Mouse (Mus musculus) lung, postnatal 10 days (tissue): ENCODE results near the gene Fkbp8.
A peak's percentile ranks its signal among the peaks of the same experiment; 100 is the strongest.
"Not testable (repeated sequence)": the region's sequence is repeated elsewhere in the genome, so short reads cannot be mapped to it uniquely, and the experiment has no call there.

Source experiments
- DNase-seq: peaks from one replicate; pipeline ENCODE4 v3.0.0; 2021

Fkbp8 gene

DNA sequence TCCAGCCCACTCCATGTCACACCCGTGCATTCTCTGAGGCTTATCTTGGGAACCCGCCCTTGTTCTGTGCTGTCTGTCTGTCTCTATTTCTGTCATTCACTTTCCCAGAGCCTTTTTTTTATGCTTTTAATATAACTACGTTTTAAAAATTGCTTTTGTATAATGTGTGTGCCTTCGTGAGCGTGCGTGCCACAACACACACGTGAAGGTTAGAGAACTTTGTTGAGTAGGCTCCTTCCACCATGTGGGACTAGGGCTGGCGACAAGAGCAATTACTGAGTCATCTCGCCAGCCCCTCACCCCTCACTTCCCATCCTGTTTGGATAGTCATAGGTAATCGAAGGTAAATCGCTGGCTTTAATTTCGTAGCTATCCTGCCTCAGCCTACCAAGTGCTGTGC lies 25.0 kb upstream of the Fkbp8 start:
- no peak for DNase-seq

DNA sequence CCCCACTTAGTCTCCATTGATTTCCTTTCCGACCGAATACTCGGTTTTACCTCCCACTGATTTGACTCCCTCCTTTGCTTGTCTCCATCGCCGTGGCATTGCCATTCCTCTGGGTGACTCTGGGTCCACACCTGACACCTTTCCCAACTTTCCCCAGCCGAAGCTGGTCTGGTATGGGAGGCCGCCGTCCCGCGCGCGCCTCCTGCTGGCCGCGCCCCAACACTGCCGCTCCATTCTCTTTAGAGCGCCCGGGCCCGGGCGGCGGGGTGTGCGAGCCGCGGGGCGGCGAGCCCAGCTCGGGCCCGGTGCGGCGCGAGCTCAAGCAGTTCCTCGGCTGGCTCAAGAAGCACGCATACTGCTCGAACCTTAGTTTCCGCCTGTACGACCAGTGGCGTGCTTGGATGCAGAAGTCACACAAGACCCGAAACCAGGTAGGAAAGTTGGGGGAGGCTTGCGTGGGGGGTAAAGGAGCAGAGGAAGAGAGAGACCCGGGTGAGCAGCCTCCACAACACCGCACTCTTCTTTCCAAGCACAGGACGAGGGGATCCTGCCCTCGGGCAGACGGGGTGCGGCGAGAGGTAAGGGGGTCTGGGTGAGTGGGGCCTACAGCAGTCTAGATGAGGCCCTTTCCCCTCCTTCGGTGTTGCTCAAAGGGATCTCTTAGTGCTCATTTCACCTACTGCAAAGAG lies 24.3 kb upstream of the Fkbp8 start:
- peak; percentile 78 for DNase-seq

DNA sequence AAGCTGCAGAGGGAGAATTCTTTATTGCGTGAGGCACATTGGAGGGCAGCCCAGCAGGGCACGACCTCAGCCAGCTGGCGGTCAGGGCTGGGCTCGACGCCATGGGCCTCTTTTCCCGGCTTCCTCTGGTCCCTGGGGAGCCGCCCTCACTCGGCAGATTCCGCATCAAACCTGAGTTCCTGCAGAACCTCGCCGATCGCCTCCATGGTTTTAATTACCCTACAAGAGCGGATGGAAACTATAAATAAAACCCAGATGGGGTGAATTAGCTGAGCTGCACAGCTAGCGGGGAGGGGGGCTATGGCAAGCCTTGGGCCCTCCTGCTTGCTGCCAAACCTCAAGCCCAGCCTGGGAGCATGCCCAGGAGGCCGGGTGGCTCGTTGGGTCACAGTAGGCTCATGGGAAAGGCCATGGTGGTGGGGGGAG lies 23.2 kb upstream of the Fkbp8 start:
- DNase-seq: peak; percentile 85

DNA sequence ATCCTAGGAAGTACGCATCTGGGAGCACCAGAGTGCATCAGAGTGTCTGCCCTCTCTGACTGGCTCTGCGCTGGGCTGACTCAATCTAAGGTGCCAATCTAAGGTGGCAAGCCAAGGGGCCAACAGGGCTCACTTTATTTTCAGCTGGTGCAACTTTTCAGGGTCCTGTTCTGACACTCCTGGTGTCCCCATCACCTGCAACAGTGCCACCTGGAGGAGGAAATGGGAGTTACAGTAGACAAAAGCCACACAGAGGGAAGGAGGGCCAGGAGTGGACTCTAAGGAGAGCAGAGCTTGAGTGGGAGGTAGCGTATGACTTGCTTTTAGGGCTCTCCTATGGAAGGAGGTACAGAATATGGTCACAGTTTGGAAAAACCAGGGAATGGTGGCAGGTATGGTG lies 22.7 kb upstream of the Fkbp8 start:
- DNase-seq: peak; percentile 88

DNA sequence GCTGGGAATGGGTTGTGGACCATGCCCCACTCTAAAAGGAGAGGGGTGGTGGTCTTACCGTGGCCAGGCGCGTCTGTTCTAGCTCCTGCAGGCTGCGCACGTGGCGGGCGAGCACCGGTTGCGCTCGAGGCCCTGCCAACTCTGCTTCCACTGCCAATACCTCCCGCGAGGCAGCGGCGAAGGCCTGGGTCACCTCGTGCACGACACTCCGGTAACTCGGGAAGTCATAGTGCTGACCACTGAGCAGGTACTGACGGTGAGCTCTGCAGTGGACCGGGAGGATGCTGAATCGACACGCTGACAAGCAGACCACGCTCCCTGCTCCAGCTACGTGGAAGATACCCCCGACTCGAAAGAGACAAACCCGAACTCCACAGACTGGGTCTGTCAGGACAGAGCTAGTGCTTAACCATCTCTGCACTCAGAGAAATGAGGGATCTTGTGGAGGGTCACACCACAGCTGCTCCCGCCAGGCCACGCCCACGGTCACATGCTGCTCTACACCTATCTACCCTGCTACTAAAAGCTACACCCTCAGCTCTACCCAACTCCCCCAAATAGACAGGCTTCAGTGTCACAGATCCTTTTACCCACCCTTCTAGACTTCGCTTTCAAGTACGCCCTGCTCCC lies 21.7 kb upstream of the Fkbp8 start:
- no peak for DNase-seq

DNA sequence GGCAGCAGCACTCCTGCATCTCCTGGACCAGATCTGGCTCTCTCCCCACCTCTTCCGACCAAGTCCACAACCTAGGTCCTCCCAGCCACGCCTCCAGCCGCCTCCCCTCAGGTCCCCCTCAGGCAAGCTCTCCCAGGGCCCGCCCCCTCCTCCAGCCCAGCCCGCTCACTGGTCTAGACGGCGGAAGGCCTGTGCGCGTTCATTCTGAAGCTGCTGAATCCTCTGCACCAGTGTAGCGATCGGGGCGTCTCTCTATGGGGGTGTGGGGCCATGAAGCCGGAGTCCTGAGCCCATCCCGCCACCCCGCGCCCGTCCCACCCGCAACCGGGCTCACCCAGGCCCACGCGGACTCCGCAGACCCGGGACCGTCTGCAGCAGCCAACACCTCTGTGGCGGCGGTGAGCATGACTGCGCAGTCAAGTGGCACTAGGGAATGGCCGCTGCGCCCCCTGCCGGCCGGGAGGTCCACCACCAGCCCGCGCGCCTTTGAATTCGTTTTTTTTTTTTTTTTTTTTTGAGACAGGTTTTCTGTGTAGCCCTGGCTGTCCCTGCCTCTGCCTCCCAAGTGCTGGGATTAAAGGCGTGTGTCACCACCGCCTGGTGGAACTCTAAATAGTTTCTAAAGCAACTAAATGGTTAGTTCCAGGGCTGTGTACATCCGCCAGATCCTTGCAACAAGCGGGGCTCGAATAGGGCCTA lies 21.0 kb upstream of the Fkbp8 start, which contains the start of gene Rex1bd:
Gene Rex1bd, minus strand, starts transcription at position 425 of the 699 bp plus-strand sequence.
- peak; percentile 97 for DNase-seq

DNA sequence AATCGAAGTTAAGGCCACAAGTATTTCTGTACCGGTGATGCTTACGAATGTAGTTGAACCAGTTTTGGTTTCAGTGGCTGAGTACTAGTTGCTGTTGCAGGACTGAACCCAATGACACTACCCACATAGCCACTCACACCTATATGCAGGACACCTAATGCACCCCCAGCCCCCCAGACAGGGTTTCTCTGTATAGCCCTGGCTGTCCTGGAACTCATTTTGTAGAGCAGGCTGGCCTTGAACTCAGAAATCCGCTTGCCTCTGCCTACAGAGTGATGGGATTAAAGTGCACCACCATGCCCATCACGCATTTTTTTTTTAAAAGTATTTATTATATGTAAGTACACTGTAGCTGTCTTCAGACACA lies 20.5 kb upstream of the Fkbp8 start:
- DNase-seq: no peak

DNA sequence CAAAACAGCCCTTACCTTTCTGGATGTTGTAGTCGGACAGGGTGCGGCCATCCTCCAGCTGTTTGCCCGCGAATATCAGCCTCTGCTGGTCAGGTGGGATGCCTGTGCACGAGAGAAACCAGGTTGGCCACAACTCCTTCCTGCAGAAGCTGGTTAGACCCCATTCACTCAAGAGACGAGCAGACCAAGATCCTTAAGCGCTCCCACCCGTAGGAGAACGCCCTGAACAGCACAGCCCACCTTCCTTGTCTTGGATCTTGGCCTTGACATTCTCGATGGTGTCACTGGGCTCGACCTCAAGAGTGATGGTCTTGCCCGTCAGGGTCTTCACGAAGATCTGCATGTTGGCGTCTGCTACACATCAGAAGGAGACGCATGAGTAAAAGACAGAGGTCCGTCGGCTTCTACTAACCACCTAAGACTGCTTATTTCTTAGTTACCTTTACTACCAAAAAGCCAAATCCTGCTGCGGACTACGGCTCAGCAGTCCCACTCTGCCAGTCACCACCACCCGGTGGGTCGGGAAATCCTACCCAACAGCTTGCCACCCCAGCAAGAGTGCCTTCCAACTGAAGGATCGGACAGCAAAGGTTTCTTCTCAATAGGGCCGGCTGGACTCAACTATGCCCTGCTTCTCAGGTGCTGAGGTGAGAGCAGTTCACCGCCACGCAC lies 18.1 kb upstream of the Fkbp8 start:
- no peak for DNase-seq

DNA sequence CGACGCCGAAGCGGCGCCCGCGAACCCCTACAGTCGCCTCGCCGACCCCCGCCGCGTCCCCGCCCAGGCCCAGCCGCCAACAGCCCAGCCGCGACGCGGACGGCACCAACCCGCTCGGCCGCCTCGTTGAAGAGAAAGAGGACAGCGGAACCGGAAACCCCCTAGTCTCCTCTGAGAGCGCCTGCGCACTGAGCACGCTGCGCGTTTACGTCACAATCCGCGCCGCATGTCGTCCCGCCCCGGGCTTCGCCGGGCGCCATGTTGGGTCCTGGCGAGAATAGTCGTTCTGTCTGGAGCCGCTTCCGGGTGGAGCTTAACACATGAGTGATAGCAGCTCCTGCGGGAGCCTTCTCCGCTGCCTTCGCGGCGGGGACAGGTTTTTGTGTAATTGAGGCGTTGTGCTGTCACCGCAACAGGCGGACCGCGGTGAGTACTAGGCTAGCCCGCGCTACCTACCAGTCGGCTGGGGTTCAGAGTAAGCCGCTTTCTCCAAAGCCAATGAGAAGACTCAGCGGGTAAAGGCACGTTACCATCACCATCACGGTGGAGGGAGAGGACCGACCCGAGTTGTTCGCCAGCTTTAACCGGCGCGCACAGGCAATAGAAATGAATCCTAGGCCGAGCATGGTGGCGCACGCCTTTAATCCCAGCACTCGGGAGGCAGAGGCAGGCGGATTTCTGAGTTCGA lies 17.2 kb upstream of the Fkbp8 start, which contains the start of gene Uba52:
Gene Uba52, minus strand, starts transcription at position 574 of the 688 bp plus-strand sequence.
- peak; percentile 98 for DNase-seq

DNA sequence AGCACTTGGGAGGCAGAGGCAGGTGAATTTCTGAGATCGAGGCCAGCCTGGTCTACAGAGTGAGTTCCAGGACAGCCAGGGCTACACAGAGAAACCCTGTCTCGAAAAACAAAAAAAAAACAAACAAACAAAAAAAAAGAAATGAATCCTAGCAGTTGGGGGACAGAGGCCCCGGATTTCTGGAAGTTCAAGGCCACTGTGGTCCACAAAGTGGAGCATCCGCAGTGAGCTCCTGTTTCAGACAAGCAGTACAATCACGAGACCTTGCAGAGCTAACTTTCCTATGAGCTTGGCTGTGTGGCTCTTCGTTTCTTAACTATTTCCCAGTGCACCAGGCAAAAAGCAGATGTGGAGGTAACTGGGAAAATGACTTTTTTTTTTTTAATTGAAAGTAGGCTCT lies 16.4 kb upstream of the Fkbp8 start:
- not testable (repeated sequence) for DNase-seq

DNA sequence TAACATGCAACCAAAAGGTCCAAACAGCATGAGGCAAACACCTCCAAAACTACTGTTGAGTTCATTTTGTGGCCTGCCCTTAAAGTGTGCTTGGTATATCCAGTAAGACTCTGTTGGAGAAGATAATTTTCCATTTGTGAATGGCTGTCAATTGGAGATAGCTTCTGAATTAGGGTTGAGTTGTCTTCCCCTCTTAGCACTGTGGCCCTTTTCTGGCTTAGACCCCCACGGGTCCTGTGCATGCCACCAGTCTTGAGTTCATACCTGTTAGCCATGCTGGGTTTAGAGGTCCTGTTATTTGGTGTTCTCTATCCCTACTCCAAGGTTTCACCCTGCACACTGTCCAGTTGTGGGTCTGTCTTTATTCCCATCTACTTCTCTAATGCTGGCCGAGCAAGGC lies 15.8 kb upstream of the Fkbp8 start:
- no peak for DNase-seq

DNA sequence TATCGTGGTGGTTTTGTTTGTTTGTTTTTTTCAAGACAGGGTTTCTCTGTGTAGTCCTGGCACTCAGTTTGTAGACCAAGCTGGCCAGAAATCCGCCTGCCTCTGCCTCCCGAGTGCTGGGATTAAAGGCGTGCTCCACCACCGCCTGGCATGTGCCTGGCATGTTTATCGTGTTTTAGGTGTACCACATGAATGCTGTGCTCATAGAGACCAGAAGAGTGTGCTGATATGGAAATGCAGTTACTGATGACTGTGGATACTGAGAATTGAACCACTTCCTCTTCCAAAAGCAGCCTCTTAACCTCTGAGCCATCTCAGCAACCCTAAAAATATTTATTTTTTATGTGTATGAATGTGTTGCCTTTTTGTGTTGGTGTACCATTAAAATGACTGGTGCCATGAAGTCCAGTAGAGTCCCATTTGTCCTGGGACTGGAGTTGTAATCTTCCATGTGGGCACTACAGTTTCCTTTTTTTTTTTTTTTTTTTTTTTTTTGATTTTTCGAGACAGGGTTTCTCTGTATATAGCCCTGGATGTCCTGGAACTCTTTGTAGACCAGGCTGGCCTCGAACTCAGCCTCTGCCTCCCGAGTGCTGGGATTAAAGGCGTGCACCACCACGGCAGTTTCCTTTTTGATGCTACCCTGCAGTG lies 15.1 kb upstream of the Fkbp8 start:
- DNase-seq: no peak

DNA sequence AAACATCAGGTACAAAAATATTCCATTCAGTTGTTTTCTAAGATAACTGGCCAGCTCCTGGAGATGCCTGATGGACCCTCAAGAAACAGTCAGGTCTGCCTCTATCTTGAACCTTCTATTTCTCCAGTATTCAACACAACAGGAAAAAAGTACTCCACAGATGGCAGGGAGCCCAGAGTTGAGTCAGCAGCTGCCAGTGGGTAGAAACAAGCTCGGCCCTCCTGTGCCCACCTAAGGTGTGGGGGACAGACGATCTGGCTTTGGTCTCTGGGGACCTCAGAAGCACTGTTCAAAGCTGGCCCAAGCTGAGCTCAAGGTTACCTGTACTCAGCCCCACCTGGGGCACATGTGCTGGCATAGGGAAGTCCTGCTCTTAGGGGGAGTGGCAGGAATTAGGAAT lies 14.1 kb upstream of the Fkbp8 start:
- DNase-seq: peak; percentile 39

DNA sequence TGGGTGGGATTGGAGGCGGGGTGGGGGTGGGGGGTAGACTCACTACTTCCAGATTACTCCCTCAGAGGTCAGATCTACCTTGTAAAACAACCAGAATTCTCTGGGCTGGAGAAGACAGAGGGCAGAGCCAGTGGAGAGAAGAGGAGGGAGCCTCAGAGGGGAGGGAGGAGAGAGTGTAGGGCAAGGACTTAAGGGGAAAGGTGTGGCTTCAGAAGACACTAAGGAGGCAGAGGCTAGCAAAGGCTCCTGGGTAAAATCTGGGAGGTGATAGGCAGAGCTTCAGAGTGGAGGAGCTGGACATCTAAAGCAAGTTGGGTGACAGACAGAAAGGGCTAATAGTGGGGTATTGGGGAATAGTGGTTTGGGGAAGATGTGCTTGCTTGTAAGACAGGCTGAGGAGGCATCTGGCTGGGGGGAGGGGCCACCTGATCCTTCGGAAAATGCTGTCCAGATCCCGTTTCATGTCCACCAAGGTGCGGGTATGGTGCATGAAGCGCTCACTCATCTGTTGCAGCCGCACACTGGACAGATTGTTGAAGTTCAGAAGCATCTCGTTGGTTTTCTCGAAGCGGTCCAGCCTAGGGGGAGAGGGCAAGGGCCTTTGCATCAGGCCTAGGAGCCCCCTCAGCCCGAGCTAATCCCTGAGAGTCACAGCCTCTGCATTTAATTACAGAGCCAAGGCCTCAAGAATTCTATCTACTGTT lies 9.4 kb upstream of the Fkbp8 start:
- no peak for DNase-seq

DNA sequence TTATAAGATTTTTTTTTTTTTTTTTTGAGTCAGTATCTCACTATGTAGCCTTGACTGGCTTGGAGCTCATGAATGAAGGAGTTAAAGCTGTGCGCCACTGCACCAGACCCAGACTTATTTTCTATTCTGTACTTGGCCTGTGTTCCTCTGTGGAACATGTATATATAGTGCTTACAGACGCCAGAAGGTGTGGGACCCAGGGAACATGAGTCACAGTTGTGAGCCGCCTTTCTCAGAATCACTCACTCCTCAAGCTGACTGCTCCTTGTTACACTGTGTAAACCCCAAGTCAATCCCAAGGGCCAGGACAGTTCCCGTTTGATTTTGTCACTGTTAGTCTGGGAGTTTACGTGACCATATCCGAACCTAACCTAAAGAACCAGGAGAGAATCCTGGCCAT lies 8.5 kb upstream of the Fkbp8 start:
- no peak for DNase-seq

DNA sequence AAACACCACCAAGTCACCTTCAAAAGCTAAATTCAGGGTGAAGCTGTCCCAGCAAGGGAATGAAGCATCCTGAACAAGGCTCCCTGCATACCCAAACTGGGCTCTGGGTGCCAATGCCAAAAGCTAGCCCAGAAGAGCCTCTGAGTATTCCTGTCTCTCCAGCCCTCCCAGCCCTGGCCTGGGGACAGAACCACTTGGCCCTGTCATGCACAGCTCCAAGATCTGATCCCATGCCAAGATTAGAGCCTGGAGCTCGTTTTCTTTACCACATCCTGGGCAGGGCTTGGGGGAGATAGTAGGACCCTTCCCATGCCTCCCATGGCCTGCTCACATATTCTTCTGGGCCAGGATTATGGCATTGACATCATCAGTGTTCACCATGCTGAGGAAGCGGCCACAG lies 7.9 kb upstream of the Fkbp8 start:
- no peak for DNase-seq

DNA sequence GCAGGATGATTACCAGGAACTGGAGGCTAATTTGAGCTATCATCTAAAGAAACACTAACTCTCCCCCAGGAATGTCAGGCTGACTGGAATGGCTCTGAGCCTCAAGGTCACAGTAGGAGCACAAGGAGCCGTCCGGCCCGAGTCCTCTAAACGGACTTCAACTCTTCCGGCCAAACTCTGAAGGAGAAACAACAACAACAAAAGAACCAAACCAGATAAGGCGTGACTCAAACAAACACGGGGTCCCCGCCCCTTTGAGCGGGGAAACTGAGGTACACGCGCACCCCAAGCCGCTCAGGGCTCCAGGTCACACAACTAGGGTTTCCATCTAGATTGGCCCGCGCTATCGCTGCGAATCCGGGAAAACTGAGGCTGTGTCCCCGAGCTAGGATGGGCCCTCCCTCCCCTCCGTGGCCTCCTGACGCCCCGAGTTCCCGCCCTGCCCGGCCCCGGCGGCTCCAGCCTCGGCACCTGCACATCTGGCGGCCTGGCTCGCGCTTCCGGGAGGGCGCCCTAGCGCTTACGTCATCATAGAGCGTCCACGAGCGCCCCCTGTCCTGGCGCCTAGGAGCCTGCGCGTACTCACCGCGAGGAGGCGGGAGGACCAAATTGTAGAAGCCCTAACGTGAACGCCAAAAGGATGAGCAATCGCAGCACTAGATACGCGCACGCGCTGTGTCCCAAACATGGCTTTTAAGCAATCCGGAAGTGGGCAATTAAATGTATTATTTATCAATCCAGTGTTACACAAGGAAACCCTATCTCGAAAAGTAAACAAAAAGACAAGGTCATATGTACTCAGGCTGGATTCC lies 4.7 kb upstream of the Fkbp8 start:
- DNase-seq: peak; percentile 97

DNA sequence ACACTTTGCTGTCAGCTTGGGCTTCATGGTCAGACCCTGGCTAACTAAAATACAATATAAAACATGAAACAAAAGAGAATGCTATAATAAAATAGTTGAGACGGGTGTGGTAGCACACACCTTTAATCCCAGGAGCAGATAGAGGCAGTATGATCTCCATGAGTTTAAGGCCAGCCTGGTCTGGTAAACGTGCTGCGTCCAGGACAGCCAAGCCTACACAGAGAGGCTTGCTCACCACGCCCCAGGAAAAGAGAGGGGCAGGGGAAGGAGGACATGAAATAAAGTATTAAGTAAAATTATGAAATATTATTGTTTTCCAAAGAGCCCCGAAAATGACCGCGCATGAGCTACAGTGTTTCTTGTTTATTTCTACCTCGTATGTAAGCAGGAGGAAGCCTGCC lies 413 bp upstream of the Fkbp8 start:
- no peak for DNase-seq

DNA sequence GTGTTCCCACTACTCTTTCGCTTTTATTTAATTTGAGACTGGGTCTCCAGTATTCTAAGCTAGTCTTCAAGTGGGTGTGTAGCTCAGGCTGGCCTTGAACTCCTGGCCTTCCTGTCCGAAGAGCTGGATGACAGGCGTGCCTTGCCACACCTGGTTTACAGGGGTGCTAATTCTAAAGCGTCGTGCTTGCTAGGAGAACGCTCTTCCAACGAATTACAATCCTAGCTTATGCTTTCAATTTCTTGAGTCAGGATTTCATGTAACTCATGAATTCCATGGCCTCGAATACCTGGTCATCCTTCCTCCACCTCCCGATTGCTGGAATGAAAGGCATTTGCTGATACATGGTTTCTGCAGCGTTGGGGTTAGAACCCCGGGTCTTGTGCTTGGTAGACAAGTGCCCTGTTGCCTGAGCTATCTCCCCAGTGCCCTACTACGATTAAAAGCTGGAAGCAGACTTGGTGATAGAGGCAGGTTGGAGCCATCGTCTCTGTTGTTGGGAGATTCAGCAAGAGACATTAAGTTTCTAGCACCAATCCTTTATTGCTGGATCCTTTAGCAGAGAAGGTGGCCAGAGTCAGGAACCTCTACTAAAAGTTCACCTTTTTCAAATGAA lies 766 bp downstream of the Fkbp8 start:
- no peak for DNase-seq

DNA sequence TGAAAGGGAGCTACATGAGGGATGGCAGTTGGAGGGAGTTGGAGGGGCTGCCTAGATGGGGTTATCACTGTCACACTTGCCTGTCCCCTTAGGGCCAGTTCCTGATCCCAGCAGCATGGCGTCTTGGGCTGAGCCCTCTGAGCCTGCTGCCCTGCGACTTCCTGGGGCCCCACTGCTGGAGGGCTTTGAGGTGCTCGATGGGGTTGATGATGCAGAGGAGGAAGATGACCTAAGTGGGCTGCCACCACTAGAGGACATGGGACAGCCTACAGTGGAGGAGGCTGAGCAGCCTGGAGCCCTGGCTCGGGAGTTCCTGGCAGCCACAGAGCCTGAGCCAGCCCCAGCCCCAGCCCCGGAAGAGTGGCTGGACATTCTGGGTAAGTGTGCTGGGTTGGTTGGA lies 1.8 kb downstream of the Fkbp8 start:
- DNase-seq: no peak
